Mouse (Mus musculus) limb, embryonic 14.5 days (tissue): ENCODE data around the gene Krtap1-5. TPM values are rescaled to one million over a fixed set of nuclear protein-coding genes. Genes with fewer than 3 reads are reported as not detected.
"Not testable (repeated sequence)": the region's sequence is repeated elsewhere in the genome, so short reads cannot be mapped to it uniquely, and the experiment has no call there.

Experiments
- ATAC-seq: fragments of 200-750 bp; cut with Nextera tagmentation; 2 replicates; pipeline ENCODE4 v1.8.0; 2017; ENCODE audit warnings: low read depth, moderate number of reproducible peaks, moderate TSS enrichment; ENCODE audit not compliant: low FRiP score
- DNase-seq: peaks from one replicate; pipeline ENCODE4 v3.0.0-alpha.2; 2015; ENCODE audit warnings: low spot score
- H3K27ac ChIP-seq: fragments of 300-500 bp; sonication (generic); replicated peaks from 2 replicates; pipeline ENCODE4 v1.5.1; 2014; ENCODE audit warnings: low read depth, mild to moderate bottlenecking, low read length, moderate library complexity, mixed read lengths
- H3K27me3 ChIP-seq: fragments of 300-500 bp; sonication (generic); 2 replicates; pipeline ENCODE4 v1.6.1; 2014; ENCODE audit warnings: low read length, mixed read lengths; ENCODE audit not compliant: control insufficient read depth, insufficient read depth
- H3K36me3 ChIP-seq: fragments of 300-500 bp; sonication (generic); 2 replicates; pipeline ENCODE4 v1.6.1; 2014; ENCODE audit warnings: mild to moderate bottlenecking, low read length, moderate library complexity, mixed read lengths; ENCODE audit not compliant: control insufficient read depth, insufficient read depth
- H3K4me1 ChIP-seq: fragments of 300-500 bp; sonication (generic); 2 replicates; pipeline ENCODE4 v1.6.1; 2014; ENCODE audit warnings: antibody characterized with exemption, low read length, mixed read lengths; ENCODE audit not compliant: control insufficient read depth, insufficient read depth
- H3K4me2 ChIP-seq: fragments of 300-500 bp; sonication (generic); replicated peaks from 2 replicates; pipeline ENCODE4 v1.6.1; 2014; ENCODE audit warnings: low read depth, mild to moderate bottlenecking, low read length, moderate library complexity; ENCODE audit not compliant: severe bottlenecking
- H3K4me3 ChIP-seq: fragments of 300-500 bp; sonication (generic); replicated peaks from 2 replicates; pipeline ENCODE4 v1.5.1; 2014; ENCODE audit warnings: low read length
- H3K9ac ChIP-seq: fragments of 300-500 bp; sonication (generic); 2 replicates; pipeline ENCODE4 v1.6.1; 2014; ENCODE audit warnings: mild to moderate bottlenecking, low read depth, low read length, moderate library complexity; ENCODE audit not compliant: severe bottlenecking
- H3K9me3 ChIP-seq: fragments of 300-500 bp; sonication (generic); 2 replicates; pipeline ENCODE4 v1.6.1; 2016; ENCODE audit warnings: low read length; ENCODE audit not compliant: control insufficient read depth
- POLR2A ChIP-seq: fragments of 200-500 bp; IDR thresholded peaks from 2 replicates; pipeline ENCODE4 v1.8.0; 2012; ENCODE audit warnings: inconsistent platforms, mild to moderate bottlenecking, moderate library complexity, borderline replicate concordance; ENCODE audit not compliant: insufficient read depth, insufficient read length; ENCODE audit errors: extremely low read depth
- WGBS: fragments of 180-500 bp; shearing (Covaris S2); extraction: QIAGEN DNeasy Blood & Tissue Kit; methylation state at CpG from one replicate; pipeline ENCODE4 v1.1.7; 2014; 5-methylcytosine and 5-hydroxymethylcytosine counted together
- polyA plus RNA-seq, 2 experiments: library from polyadenylated mRNA; depleted of rRNA in 1 of 2; stranded (reverse) in 1 of 2; unstranded in 1 of 2; fragments of >200 nt; fragmentation: Nextera tagmentation in 1 of 2; extraction: Ambion mirVana in 1 of 2; gene quantifications; 2 replicates each; pipeline versions ENCODE4 v1.2.1 to v1.2.3; 2012 to 2014

Gene Krtap1-5
- polyA plus RNA-seq (2012; rRNA removed): not detected in 2 replicates
- not detected in 2 replicates for polyA plus RNA-seq (2014; fragmentation: Nextera tagmentation; extraction: Ambion mirVana)

DNA sequence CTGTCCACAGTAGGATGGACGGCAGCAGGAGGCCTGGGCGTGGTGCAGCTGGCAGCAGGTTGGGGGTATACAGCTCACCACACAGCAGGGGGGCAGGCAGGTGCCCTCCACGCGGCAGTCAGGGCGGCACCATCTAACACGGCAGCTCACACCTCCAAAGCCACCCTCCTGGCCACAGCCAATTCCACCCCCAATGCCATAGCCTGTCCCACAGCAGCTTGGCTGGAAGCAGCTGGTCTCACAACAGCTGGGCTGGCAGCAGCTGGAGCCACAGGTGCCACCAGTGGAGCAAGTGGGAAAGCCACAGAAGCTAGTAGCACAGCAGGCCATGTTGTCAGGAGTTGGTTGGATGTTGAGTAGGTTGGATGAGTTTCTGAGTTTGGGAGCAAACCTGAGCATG, at the start of gene Krtap1-5:
Gene Krtap1-5 (minus strand): TSS at position 381 of the 400 bp plus-strand sequence.
- ATAC-seq: no peak

DNA sequence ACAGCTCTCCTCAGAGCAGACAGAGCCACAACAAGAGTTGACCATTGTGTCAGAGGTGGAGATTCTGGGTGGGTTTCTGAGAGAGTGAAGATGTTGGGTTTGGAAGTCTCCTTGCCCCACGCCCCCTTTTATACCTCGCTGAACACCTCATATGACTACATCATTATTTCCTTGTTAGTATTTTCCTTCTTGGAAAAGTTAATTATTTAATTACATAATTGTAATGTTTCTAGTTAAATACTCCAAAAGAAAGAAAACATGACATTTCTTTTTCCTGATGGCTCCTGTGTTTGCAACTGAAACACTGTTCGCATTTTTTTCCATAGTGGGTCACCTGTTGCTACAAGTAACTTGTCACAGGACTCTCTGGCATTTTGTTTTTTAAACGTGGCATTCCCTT, 47.3 kb upstream of the Krtap1-5 start, which contains the start of gene Krtap4-1:
Gene Krtap4-1 (minus strand): TSS at position 101 of the 400 bp plus-strand sequence.
- H3K4me1 ChIP-seq: no peaks in the 10 kb centered on the region
- H3K36me3 ChIP-seq: no peaks in the 10 kb centered on the region
- no peak for DNase-seq
- H3K4me2 ChIP-seq: no peak within 1 kb of the TSS
- H3K4me3 ChIP-seq: no peak within 1 kb of the TSS
- H3K27ac ChIP-seq: no peak within 1 kb of the TSS
- no peaks in the 10 kb centered on the region for H3K9me3 ChIP-seq
- no peaks in the 10 kb centered on the region for H3K27me3 ChIP-seq
- no peak for TF ChIP-seq POLR2A
- H3K9ac ChIP-seq: no peak within 1 kb of the TSS
- 77% methylated on average over 4 of the region's 4 CpGs for WGBS
- no peak for ATAC-seq

More for the DNA sequence above, at the start of gene Krtap1-5:
- Histone ChIP-seq H3K36me3 (no peaks in the 10 kb centered on the region), H3K4me1 (no peaks in the 10 kb centered on the region), H3K27me3 (no peaks in the 10 kb centered on the region), H3K4me3 (no peak within 1 kb of the TSS), H3K4me2 (no peak within 1 kb of the TSS), H3K9me3 (no peaks in the 10 kb centered on the region), H3K27ac (no peak within 1 kb of the TSS), H3K9ac (no peak within 1 kb of the TSS)
- no peak for TF ChIP-seq POLR2A
- no peak for DNase-seq
- WGBS: 68% methylated on average over 3 of the region's 6 CpGs

DNA sequence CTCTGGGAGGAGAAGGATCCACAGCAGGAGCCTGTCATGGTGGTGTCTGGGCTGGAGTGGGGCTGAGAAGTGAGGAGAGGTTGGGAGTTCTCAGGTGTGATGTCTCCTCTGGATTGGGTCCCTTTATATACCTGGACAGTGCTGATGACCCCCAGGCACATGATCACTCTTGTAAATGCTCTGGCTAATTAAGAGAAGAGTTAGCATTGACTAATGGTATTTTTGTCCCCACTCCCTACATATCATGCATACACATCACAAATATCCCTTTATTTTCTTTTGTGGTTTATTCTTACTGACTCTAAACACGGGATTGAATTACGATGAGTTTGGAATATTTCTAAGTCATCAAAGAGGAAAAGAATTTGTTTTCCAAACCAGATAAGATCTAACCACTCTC, 39.5 kb upstream of the Krtap1-5 start, which contains the start of gene Gm11562:
Gene Gm11562 (minus strand): TSS at position 101 of the 400 bp plus-strand sequence.
- DNase-seq (no peak), ATAC-seq (no peak)
- no peaks in the 10 kb centered on the region for H3K4me1 ChIP-seq
- WGBS: 74% methylated on average over 2 of the region's 2 CpGs
- H3K4me2 ChIP-seq: no peak within 1 kb of the TSS
- H3K9me3 ChIP-seq: no peaks in the 10 kb centered on the region
- H3K27me3 ChIP-seq: no peaks in the 10 kb centered on the region
- no peak within 1 kb of the TSS for H3K27ac ChIP-seq
- no peak within 1 kb of the TSS for H3K4me3 ChIP-seq
- no peak for TF ChIP-seq POLR2A
- H3K9ac ChIP-seq: no peak within 1 kb of the TSS
- no peaks in the 10 kb centered on the region for H3K36me3 ChIP-seq

DNA sequence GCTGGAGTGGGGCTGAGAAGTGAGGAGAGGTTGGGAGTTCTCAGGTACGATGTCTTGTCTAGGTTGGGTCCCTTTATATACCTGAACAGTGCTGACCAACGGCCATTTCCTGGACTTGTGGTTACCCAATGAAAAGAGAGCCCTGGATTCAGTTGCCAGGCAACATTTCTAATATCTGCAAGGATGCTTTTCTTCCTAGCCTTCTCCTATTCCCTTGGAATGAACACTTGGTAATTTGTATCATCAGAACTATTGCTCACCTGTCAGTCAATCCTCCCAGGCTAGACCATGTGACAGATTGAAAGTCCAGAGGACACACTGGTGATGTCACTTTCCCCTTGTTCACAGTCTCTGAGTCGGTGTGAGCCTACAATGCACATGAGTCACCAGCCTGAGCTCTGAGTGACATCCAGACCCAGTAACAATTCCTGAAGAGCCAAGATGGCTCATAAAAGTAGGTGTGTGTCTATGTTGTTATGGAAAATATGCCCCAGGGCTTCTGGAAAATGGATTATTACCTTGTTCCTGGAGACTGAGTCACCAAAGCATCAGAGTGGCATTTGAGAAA, 34.1 kb upstream of the Krtap1-5 start, which contains the start of gene Krtap2-4:
Gene Krtap2-4 (minus strand): TSS at position 51 of the 568 bp plus-strand sequence.
- Histone ChIP-seq H3K9me3 (no peaks in the 10 kb centered on the region), H3K27me3 (no peaks in the 10 kb centered on the region), H3K4me2 (no peak within 1 kb of the TSS), H3K4me1 (no peaks in the 10 kb centered on the region), H3K36me3 (no peaks in the 10 kb centered on the region), H3K4me3 (no peak within 1 kb of the TSS), H3K27ac (no peak within 1 kb of the TSS), H3K9ac (no peak within 1 kb of the TSS)
- whole genome bisulfite sequencing: 72% methylated on average over 3 of the region's 3 CpGs
- TF ChIP-seq POLR2A: no peak
- no peak for DNase-seq
- ATAC-seq: no peak

DNA sequence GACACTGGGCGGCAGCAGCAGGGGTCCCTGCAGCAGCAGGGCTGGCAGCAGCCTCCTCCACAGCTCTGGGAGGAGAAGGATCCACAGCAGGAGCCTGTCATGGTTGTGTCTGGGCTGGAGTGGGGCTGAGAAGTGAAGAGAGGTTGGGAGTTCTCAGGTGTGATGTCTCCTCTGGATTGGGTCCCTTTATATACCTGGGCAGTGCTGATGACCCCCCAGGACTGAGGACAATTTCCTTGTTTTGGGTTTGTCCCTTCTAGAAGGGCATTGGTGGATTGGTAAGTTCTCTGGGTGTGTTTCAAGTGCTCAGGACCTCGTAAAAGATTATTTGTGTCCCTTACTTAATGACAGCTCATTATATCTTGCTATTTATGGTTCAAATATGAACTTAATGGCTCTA, 29.3 kb upstream of the Krtap1-5 start, which contains the start of gene Gm11937:
Gene Gm11937 (minus strand): TSS at position 101 of the 400 bp plus-strand sequence.
- not testable (repeated sequence) for H3K27ac ChIP-seq, ATAC-seq, H3K9me3 ChIP-seq, DNase-seq, H3K9ac ChIP-seq, H3K4me3 ChIP-seq, H3K4me2 ChIP-seq, H3K36me3 ChIP-seq, H3K27me3 ChIP-seq, H3K4me1 ChIP-seq
- WGBS: 52% methylated on average over 1 of the region's 2 CpGs
